Mouse (Mus musculus) cerebellum, postnatal 4 days (tissue): ENCODE data around the gene Chd4.
"Not testable (repeated sequence)": the region's sequence is repeated elsewhere in the genome, so short reads cannot be mapped to it uniquely, and the experiment has no call there.

Experiments used
- DNase-seq, 2 experiments: peaks; one replicate each; pipeline ENCODE4 v3.0.0; 2022; ENCODE audit warnings: low spot score in 2 of 2, mixed read lengths in 1 of 2

The Chd4 gene

DNA sequence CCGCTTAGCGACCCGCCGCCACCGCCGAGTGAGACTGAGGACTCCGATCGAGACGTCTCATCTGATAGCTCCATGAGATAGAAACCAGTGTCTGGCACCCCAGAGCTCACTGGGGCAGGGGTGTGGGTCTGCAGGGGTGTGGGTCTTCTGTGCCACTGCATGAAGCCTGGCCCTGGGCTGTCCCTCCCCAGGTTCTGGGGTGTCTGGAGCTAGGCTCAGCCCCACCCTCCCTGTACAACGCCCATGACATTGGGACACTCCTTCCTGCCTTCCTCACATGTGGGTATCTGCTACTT lies 64.7 kb downstream of the Chd4 start:
- no peak for DNase-seq

DNA sequence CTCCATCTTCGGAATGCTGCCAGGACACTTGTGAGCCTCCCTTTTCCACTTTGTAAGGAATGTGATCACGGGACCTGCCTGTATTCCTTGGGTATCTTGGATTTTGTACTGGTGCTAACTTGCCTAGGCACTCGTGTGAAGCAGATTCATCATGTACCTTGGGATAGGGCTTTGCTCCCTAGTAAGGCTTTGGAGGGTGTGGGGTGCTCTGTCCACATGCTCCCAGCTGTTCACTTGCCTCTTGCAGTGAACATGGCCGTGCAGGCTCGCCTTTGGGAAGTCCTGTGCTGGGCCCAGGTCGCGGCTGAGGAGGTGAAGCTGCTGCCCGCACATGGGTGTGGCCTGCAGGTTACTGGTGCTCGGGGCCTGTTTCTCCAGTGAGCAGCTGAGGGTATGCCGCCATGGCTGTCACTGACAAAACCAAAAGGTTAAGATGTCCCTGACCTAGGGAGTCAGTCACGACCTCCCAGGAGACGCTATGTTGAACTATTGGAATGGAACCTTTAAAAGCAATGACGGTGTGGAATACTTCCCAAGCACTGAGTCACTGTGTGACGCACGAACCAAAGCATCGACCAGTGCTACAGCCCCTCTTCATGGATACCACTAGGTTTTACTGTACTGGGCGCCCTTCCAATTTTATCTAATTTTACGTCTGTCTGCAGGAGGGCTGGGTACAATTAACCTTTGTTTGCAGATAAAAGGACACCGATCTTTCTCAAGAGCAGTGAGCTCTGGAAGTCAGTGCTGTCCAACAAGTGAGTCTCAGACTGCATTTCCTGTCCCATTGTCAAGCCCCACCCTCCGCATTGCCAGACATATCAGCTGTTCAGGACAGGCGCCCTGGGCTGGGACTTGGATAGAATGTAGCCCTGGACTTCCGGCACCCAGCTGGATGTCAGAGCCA lies 65.3 kb downstream of the Chd4 start:
- no peak for DNase-seq

DNA sequence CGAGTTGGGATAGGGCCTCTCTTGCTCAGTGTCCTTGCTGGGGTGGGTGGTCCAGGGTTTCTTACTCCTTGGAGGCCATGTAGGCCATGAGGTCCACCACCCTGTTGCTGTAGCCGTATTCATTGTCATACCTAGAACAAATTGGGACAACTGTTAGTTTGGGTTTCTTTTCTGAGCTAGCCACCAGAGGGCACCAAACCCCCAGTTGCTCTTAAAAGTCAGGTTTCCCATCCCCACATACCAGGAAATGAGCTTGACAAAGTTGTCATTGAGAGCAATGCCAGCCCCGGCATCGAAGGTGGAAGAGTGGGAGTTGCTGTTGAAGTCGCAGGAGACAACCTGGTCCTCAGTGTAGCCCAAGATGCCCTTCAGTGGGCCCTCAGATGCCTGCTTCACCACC lies 66.2 kb downstream of the Chd4 start:
- DNase-seq = peak in 1 of 2 experiments; percentile 75

DNA sequence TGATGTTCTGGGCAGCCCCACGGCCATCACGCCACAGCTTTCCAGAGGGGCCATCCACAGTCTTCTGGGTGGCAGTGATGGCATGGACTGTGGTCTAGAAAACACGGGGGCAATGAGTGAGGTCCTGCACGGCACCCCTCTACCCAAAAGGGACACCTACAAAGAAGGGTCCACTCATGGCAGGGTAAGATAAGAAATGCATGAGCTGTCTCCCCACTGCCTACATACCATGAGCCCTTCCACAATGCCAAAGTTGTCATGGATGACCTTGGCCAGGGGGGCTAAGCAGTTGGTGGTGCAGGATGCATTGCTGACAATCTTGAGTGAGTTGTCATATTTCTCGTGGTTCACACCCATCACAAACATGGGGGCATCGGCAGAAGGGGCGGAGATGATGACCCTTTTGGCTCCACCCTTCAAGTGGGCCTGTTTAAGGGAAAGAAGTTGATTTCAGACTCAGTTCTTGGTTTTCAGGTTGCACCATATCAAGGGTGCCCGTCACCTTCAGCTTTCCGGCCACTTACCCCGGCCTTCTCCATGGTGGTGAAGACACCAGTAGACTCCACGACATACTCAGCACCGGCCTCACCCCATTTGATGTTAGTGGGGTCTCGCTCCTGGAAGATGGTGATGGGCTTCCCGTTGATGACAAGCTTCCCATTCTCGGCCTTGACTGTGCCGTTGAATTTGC lies 67.0 kb downstream of the Chd4 start:
- not testable (repeated sequence) for DNase-seq

DNA sequence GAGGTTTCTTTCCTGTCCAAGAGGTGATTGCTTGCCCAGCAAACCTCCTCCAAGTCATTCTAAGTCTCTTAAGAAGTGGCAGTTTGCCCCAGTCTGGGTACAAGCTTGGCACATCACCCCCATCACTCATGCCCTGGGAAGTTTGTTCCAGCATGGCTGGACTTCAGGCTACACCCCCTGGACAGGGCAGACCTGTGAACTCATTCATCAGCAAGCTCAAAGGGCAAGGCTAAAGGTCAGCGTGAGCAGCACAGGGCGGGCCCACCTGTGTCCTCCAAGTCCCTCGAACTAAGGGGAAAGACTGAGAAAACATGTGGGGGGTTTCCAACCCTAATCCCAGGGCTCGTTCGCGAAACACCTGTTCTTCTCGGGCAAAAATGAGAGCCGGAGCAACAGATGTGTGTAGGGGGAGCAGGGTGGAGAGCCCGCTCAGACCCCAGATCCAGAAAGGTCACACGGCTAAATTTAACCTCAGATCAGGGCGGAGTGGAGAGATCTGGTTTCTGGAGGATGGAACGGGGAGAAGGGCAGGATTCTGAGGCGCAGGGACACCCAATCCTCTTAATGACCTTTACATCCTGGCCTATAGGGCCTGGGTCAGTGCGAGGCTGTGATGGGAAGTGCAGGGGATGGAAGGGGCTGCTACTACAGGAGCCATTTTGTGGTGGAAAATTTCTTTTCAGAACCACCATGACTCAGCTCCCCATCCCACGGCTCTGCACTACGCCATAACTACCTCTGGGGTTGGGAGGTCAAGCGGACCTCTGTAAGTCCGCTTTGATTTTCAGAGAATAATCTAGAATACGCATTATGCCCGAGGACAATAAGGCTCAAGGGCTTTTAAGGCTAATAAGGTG lies 68.2 kb downstream of the Chd4 start:
- DNase-seq = no peak

DNA sequence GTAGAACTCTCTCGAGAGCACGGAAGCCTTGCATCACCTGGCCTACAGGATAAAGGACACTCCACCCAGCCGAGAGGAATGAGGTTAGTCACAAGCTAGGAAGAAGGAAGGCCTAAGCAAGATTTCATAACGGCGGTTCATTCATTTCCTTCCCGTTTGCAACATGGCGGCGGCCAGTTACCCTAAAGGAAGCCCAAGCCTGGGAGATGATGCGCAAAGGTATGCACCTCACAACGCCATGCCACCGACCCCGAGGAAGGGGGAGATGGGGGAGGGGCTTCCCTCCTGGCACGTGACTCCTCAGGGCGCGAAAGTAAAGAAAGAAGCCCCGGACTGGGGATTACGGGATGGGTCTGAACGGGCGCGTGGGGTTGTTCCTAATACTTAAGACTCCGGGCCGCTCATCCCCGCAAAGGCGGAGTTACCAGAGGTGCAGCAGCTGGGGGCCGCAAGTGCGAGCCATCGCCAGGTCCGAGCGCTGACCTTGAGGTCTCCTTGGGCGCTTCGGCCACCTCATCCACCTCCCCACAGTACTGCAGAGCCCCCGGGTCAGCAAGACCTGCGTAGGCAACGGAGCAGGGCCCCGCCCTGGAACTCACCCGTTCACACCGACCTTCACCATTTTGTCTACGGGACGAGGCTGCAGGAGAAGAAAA lies 69.0 kb downstream of the Chd4 start:
- DNase-seq = peak in 1 of 2 experiments; percentile 64

DNA sequence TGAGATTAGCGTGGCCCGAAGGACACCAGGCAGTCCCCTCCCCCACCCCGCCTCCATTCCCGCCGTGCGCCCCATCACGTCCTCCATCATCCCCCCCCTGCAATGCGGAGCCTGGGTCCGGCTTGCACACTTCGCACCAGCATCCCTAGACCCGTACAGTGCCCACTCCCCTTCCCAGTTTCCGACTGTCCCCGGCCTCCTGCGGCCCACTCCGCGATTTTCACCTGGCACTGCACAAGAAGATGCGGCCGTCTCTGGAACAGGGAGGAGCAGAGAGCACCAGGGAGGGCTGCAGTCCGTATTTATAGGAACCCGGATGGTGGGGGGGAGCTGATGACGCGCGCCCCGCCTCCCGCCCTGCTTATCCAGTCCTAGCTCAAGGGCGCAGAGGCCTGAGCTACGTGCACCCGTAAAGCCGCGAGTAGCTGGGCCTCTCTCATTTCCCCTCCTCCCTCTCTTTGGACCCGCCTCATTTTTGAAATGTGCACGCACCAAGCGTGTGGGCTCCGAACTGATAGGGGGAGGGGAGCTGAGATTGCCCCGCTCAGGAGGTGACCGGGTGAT lies 69.6 kb downstream of the Chd4 start:
- DNase-seq = peak; percentile 89 to 97

DNA sequence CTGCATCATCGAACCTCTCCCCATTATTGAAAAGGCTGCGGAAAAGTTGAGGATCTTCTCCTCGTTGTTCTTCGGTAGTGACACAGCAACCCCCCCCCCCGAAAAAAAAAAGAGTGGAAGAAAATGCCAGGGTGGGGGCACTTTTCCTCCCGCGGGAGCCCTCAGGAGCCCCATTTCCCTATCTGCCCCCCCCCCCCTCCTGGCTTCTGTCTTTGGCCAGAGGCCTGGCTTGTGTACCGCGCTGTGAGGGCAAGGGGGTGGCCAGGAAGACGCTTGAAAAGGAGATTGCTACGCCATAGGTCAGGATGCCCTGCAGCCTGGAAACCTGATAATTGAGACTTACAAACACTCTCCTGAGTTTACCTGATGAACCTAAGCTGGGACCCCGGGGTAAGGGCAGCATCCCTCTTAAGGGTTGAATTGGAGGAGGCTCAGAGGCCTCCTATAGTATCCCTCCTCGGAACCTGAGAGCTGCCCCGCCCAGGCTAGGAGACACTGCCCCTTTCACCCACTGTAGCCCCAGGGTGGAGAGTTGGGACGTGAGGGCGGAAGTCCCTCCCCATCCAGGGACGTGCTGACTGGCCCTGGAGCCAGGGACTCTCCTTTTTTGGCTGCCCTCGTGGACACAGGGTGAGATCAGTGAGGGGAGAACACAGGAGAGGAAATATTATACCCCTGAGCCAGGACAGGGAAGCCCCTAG lies 70.4 kb downstream of the Chd4 start, which contains the start of gene Gapdh:
Gapdh (minus strand) TSS at position 417 of the 701 bp plus-strand sequence.
- peak in 1 of 2 experiments; percentile 47 for DNase-seq

DNA sequence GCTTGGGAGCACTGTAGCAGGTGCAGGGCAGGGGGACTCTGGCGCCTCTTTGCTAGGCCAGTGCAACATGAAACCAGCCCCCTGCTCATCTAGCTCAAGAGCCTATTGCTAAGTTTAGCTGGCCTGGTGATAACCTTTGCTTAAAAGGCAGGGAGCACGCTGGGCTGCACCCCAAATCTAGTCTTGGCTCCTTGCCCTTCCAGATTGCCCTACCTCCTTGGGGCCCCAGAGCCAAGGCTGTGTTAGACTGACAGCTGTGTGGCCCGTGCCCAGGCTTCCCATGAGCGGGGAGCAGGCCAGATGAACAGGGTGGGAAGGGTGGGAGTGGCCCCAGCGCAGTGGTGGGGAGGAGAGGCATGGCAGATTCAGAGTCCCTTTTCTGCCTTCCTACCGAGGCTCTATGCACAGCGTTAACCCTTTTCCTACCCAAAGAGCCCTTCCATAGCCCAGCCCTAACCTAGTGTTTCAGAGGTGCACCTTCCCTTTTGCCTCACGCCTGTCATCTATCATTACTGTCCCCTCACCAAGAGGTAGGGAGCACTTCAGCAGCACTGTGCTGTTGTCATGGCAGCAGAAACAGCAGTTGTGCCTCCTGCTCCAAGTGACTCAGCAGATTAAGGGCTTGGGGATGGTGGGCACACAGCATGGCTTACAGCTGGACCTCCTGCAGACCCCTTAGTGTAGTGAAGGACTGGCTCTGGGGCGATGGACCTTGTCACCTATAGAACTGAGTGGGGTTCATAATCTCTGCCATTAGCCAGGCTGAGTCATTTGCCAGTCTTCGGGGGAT lies 71.3 kb downstream of the Chd4 start:
- no peak for DNase-seq

DNA sequence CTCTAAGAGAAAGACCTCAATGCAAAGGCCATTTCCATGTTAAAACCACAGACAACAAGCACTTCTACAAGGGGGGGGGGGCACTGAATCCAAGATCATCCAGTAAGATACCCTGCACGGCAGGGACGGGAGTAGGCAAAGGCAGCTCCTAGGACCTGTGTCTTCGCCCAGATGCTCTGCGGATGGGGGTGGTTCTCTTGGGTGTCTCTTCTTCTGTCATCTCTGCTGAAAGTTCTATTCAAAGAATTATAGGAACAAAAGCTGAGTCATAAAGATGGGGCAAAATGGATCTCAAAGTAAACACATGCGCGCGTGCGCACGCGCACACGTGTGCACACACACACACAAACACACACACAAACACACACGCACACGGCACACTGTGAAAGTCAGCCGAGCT lies 72.3 kb downstream of the Chd4 start:
- DNase-seq = no peak

DNA sequence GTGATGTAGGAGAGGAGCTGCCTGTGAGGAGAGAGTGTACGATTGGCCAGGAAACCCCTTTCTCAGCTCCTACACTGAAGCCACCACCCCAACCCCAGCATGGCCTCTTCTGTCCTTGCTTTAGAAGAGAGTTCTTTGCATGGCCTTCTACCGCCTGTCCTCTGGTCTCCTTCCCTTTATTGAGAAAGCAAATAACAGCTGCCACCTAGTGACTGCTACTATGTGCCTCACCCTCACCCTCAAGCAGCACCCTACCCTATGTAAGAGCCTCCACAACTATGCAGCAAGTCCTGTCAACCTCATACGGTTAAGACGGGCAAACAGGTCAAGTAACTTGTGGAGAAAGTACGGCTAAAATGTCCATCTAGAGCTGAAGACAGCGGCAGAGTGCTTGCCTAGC lies 74.4 kb downstream of the Chd4 start:
- DNase-seq = no peak

DNA sequence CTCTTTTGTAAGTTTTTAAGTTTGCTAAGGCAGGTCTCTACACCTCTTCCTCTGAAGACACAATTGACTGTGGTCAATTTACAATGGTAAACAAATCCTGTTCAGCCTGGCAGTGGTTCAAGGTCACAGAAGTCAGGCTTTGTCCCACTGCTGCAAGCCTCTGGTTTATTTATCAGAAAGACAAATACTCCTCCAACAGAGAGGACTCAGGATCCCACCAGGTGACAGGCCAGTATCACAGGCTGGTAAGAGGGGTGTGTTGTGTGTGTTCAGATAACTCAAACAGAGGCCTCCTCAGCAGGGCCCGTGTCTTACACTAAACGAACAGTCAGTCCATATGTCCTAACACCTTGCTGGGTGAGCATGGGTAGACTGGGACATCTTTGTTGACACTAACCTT lies 76.7 kb downstream of the Chd4 start:
- no peak for DNase-seq

DNA sequence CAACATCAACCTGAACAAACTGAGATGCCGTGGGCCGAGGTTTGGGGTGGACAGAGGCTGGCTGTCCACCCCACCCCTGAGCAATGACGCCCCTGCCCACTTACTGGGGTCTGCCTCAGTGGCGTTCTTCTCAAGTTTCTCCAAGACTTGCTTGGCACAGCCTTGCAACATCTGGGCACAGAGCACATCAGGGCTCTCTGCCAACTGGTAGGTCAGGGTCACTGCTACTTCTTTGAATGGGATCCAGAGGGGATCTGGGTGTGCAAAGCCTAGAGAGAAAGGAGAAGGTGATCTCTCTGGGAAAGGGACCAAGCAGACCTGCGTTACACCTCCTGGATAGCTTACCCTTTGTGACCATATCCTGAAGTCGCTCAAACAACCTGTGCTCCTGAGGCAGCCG lies 77.5 kb downstream of the Chd4 start:
- no peak for DNase-seq

DNA sequence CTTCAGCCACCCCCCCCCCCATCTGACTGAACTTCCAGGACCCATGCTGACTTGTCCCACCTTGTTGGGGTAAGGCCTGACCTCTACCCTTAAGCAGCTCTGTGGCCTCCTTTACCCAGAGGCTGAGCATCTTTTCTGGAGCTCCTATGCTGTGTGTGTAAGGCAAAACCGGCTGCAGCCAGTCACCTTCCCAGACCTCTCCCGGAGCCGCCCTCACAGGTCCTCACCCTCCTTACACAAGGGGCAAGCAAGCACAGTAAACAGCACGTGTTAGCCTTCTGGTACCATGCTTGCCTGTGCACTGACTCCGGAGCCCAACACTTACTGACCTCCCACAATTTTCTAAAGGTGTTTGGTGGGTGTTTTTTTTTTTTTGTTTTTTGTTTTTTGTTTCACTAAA lies 79.7 kb downstream of the Chd4 start:
- no peak for DNase-seq

DNA sequence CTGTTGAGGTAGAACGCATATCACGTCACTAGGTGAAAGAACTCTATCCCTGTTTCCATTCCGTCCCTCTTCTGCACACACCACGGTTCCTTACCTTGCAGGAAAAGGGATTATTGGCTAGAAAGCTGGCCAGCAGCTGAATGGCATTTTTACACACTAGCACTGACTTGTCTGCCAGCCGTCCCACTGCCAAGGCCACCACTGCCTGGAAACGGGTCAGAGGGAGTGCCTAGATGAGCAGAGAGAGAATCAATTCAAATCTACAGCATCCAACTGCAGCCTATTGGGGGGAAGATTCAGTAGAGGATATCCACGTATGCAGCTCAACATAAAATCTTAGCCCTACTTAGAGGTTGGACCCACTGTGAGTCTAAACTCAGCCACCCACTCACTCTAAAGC lies 83.8 kb downstream of the Chd4 start:
- DNase-seq = no peak
